Mouse (Mus musculus) heart, embryonic 11.5 days (tissue): Measurements from ENCODE around the gene Cyfip2. TPM values are rescaled to one million over a fixed set of nuclear protein-coding genes. Genes with fewer than 3 reads are reported as not detected.

Experiments used
- ATAC-seq: fragments of 200-750 bp; cut with Nextera tagmentation; replicated peaks from 2 replicates; pipeline ENCODE4 v1.8.0; 2017; ENCODE audit warnings: moderate library complexity; ENCODE audit not compliant: insufficient number of reproducible peaks, low FRiP score, low TSS enrichment
- H3K27ac ChIP-seq: fragments of 300-500 bp; sonication (generic); 2 replicates; pipeline ENCODE4 v1.5.1; 2014; ENCODE audit warnings: mild to moderate bottlenecking, low read depth, low read length
- H3K27me3 ChIP-seq: fragments of 300-500 bp; sonication (generic); 2 replicates; pipeline ENCODE4 v1.6.1; 2014; ENCODE audit warnings: mild to moderate bottlenecking, low read length, mixed read lengths; ENCODE audit not compliant: control insufficient read depth, insufficient read depth
- H3K36me3 ChIP-seq: fragments of 300-500 bp; sonication (generic); 2 replicates; pipeline ENCODE4 v1.6.1; 2014; ENCODE audit warnings: mild to moderate bottlenecking, low read length, moderate library complexity, mixed read lengths; ENCODE audit not compliant: control insufficient read depth, insufficient read depth
- H3K4me1 ChIP-seq: fragments of 300-500 bp; sonication (generic); 2 replicates; pipeline ENCODE4 v1.6.1; 2014; ENCODE audit warnings: low read length; ENCODE audit not compliant: control insufficient read depth, insufficient read depth
- H3K4me2 ChIP-seq: fragments of 300-500 bp; sonication (generic); 2 replicates; pipeline ENCODE4 v1.6.1; 2014; ENCODE audit warnings: mild to moderate bottlenecking, moderate library complexity
- H3K4me3 ChIP-seq: fragments of 300-500 bp; sonication (generic); 2 replicates; pipeline ENCODE4 v1.5.1; 2014; ENCODE audit warnings: low read depth, low read length
- H3K9ac ChIP-seq: fragments of 300-500 bp; sonication (generic); 2 replicates; pipeline ENCODE4 v1.6.1; 2014; ENCODE audit warnings: mild to moderate bottlenecking, low read depth, low read length, moderate library complexity
- H3K9me3 ChIP-seq: fragments of 300-500 bp; sonication (generic); replicated peaks from 2 replicates; pipeline ENCODE4 v1.6.1; 2016; ENCODE audit warnings: low read length; ENCODE audit not compliant: control insufficient read depth
- WGBS: fragments of 180-500 bp; shearing (Covaris S2); extraction: QIAGEN DNeasy Blood & Tissue Kit; methylation state at CpG from one replicate; pipeline ENCODE4 v1.1.7; 2014; ENCODE audit not compliant: insufficient replicate concordance; 5-methylcytosine and 5-hydroxymethylcytosine counted together
- polyA plus RNA-seq: library from polyadenylated mRNA; unstranded; fragments of >200 nt; fragmentation: Nextera tagmentation; extraction: Ambion mirVana; gene quantifications from 2 replicates; pipeline ENCODE4 v1.2.1, GENCODE M21; 2014

The Cyfip2 gene
- 5.6 and 5.7 TPM in 2 replicates for polyA plus RNA-seq

DNA sequence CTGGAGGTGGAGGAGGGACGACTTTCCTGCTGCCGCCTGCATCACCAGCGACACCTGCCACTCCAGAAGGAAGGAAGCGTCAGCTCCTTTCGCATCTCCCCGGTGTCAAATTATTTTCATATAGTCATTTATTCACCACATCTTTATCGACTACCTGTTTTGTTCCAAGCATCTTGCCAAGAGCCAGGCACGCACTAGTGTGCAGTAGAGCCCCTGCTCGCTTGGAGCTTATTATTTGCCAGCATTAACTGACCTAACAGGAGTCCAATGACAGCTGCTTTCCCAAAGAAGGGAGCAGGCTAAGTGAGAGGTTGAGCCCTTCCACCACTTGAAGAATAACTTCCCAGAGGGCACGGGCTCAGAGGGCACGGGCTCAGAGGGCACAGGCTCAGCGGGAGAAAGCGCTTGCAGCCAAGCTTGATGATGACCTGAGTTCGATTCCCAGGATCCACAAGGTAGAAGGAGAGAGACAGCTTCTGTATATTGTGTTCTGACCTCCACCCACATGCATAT is at the start of gene Cyfip2:
TSS of gene Cyfip2 (minus strand) at position 337 of the 513 bp plus-strand sequence.
- 0 out of 2 replicates have a peak, but pooled peaks have one; percentile 29 for ATAC-seq
- Histone ChIP-seq H3K27me3 (peaks cover 13% of the 10 kb centered on the region; the same call in 1 of the 2 replicates), H3K27ac (no peak within 1 kb of the TSS), H3K9ac (peak within 1 kb of the TSS; percentile 72), H3K4me1 (peaks cover 8% of the 10 kb centered on the region; the same call in 1 of the 2 replicates), H3K4me2 (peak within 1 kb of the TSS; percentile 99), H3K36me3 (no peaks in the 10 kb centered on the region), H3K9me3 (no peaks in the 10 kb centered on the region), H3K4me3 (peak within 1 kb of the TSS; percentile 75)
- WGBS: 9% methylated on average over 14 of the region's 14 CpGs

DNA sequence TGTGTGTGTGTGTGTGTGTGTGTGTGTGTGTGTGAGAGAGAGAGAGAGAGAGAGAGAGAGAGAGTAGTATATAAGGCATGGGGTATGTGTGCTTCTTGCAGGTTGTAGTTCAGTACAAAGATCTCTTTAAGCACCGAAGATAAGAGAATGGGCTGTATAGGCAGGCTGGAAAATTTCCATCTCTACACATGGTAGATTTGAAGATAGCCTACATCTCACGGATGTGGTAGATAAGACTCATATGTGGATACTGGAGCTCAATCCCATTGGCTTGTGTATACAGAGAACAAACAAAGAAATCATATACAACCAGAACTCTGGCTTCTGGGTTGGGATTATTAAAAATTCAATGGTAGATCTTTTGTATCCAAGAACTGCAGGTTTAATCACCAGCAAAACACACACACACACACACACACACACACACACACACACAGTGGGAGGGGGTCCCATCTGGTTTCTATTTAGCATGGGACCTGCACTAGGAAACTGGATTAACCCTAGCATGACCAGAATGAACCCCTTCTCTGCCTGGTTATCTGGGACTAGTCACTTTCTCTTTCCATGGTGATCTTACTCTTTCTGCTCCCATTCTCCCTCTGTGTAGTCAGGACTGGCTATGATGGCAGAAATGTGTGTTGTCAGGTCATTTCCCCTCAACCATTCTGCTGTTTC is 48.5 kb upstream of the Cyfip2 start:
- no peaks in the 10 kb centered on the region for H3K27me3 ChIP-seq
- no peaks in the 10 kb centered on the region for H3K36me3 ChIP-seq
- H3K9ac ChIP-seq: no peak overlapping the region
- H3K4me1 ChIP-seq: no peaks in the 10 kb centered on the region
- WGBS: 73% methylated on average over 2 of the region's 2 CpGs
- no peak overlapping the region for H3K4me2 ChIP-seq
- H3K4me3 ChIP-seq: no peak overlapping the region
- no peak overlapping the region for H3K27ac ChIP-seq
- ATAC-seq: no peak
- no peaks in the 10 kb centered on the region for H3K9me3 ChIP-seq

DNA sequence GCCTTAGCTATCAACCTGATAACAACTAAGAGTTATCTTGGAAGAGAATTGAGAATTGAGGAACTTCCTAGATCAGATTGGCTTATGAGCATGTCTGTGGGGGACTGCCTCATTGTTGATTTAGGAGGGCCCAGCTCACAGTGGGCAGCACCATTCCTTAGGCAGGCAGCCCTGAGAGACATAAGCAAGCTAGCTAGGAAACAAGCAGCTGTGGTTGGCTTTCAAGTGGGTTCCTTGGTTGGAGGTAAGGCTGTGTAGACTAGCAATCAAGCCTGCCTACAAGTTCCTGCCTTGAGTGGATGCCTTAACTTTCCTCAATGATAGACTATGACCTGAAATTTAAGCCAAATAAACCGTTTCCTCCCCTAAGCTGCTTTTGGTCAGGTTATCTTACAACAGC is 45.7 kb upstream of the Cyfip2 start:
- ATAC-seq: no peak
- no peak overlapping the region for H3K9ac ChIP-seq

DNA sequence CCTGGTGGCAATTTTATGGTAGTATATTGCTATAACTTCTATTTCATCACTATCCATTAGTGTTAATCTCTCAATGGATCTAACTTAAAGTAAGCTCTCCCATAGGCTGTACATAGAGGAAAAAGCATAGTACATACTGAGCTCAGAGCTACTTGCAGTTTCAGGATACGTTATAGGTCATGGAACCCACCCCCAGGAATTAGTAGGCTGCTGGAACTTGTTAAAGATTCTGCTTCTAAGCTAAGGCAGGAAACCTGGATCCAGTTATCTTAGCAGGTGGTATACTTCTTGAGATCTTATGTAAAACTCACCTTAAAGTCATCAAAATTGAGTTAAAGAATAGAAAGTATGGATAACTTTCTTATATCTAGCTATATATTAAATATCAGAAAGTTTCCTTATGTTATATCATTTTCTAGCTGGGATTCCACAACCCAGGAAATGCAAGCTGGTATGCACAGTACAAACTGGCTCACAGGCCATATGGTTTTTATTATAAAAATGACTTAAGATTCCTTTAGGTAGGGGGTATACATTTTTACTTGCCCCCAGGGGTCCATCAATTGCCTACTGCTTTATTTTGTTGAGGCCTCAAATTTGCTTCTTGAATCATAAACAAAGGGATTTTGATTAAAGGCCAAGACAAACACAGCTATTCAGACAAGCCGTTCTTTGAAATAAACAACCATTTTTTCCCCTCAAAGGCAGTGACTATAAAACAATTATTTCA is 37.2 kb upstream of the Cyfip2 start:
- no peak overlapping the region for H3K4me3 ChIP-seq
- H3K9me3 ChIP-seq: no peaks in the 10 kb centered on the region
- no peaks in the 10 kb centered on the region for H3K36me3 ChIP-seq
- H3K4me1 ChIP-seq: no peaks in the 10 kb centered on the region
- ATAC-seq: no peak
- no peaks in the 10 kb centered on the region for H3K27me3 ChIP-seq
- H3K9ac ChIP-seq: no peak overlapping the region
- no peak overlapping the region for H3K27ac ChIP-seq
- WGBS: 60% methylated on average over 2 of the region's 2 CpGs
- H3K4me2 ChIP-seq: no peak overlapping the region

More for the DNA sequence above, 45.7 kb upstream of the Cyfip2 start:
- WGBS: 65% methylated on average over 1 of the region's 1 CpGs
- Histone ChIP-seq H3K4me1 (no peaks in the 10 kb centered on the region), H3K4me3 (no peak overlapping the region), H3K27ac (no peak overlapping the region), H3K36me3 (no peaks in the 10 kb centered on the region), H3K27me3 (no peaks in the 10 kb centered on the region), H3K9me3 (no peaks in the 10 kb centered on the region), H3K4me2 (no peak overlapping the region)

DNA sequence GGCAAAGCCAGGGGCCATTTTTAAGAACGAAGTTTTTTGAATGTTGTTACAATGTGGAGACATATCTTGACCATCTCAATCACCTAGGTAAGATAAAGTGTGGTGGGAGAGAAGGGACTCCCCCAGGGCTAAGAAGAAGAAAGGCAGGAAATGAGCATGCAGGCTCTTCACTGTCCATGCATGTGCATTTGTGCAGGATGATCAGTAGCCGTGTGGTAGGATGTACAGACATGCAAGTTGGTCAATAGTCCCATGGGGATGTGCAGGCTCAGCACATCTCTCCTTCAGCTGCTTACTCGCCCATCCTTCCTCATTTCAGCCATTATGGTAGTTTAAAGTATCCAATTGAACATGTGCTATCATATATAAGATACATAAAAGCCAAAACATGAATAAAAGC is 35.8 kb upstream of the Cyfip2 start:
- Histone ChIP-seq H3K4me3 (no peak overlapping the region), H3K4me1 (peaks cover 5% of the 10 kb centered on the region), H3K36me3 (no peaks in the 10 kb centered on the region), H3K27ac (no peak overlapping the region), H3K9ac (no peak overlapping the region), H3K4me2 (no peak overlapping the region), H3K27me3 (no peaks in the 10 kb centered on the region), H3K9me3 (no peaks in the 10 kb centered on the region)
- whole genome bisulfite sequencing: 78% methylated on average over 3 of the region's 3 CpGs
- ATAC-seq: no peak

DNA sequence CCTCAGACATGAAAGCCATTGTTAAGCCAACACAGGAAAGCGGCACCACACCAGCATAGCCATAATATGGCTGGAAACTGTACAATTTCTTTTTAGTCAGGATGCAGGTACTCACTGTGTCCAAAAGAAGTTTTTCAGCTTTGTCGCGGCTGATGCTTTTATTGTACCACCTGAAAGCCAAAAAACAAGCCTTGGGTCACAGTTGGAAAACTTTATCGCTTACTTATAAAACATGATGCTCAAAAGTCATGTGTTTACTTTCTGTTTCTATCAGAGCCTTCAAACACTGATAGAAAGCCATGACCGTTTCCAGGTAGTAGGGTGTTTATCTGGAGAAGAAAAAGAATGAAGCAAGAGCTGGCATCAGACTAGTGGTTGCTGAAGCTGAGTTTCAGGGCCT is 35.1 kb upstream of the Cyfip2 start:
- H3K27ac ChIP-seq: no peak overlapping the region
- ATAC-seq: no peak
- WGBS: 81% methylated on average over 5 of the region's 5 CpGs
- H3K4me1 ChIP-seq: peaks cover 5% of the 10 kb centered on the region
- H3K4me2 ChIP-seq: no peak overlapping the region
- no peaks in the 10 kb centered on the region for H3K27me3 ChIP-seq
- no peak overlapping the region for H3K9ac ChIP-seq
- no peaks in the 10 kb centered on the region for H3K36me3 ChIP-seq
- H3K4me3 ChIP-seq: no peak overlapping the region
- no peaks in the 10 kb centered on the region for H3K9me3 ChIP-seq

DNA sequence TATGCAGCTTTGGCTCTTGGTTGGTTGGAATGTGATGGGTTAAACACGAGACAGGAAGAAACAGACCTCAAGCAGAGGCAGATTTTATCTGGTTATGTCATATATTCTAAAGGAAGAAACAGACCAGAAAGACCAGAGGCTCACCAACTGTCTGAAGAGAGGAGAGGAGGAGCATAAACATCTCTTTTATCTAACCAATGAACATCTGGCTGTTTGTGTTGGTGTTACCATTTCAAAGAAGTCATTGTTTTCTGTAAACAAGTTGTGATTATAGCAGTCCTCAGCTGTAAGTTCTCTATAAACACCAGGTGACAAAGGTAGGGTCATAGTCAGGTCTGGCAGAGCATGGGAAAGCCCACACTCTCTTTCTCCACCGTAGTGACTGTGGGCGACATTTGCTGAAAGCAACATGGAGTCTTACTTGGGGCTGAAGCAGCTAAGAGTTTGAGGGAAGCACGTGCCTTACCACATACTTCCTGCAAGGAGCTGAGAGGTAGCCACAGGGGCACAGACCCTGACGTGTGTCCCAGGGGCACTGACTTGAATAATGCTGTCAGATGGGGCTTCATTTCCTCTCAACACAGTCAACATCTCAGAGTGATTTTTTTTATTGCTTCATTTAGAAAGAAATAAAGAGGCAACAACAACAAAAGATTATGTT is 31.4 kb upstream of the Cyfip2 start:
- Histone ChIP-seq H3K4me3 (no peak overlapping the region), H3K9ac (no peak overlapping the region), H3K9me3 (no peaks in the 10 kb centered on the region), H3K36me3 (no peaks in the 10 kb centered on the region), H3K27ac (no peak overlapping the region), H3K4me1 (peaks cover 5% of the 10 kb centered on the region), H3K4me2 (no peak overlapping the region), H3K27me3 (no peaks in the 10 kb centered on the region)
- WGBS: 45% methylated on average over 5 of the region's 5 CpGs
- no peak for ATAC-seq

DNA sequence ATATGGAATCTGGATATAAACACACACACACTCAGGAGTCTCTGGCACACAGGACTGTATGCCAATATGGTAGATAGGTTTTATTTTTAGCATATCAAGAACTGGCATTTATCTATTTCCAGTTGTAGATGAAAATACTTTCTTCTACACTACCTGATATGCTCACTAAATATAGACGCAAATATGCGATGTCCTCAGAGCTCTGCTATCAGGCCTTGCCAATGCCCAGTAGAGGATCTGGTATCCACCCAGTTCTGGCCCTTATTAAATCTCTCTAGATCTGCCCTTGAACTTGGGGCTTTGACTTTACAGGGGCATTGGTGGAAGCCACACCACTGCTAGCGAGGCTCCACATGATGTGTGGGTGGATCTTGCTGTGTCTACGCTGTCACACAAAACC is 29.3 kb upstream of the Cyfip2 start:
- Histone ChIP-seq H3K9ac (no peak overlapping the region), H3K4me1 (peaks cover 5% of the 10 kb centered on the region), H3K27ac (no peak overlapping the region), H3K4me2 (no peak overlapping the region), H3K27me3 (no peaks in the 10 kb centered on the region), H3K36me3 (no peaks in the 10 kb centered on the region), H3K9me3 (no peaks in the 10 kb centered on the region), H3K4me3 (no peak overlapping the region)
- WGBS: 63% methylated on average over 4 of the region's 4 CpGs
- ATAC-seq: no peak
